Mouse (Mus musculus) gastrocnemius, adult 2 months (tissue): ENCODE measurements around the gene Cntnap2. TPM values are rescaled to one million over a fixed set of nuclear protein-coding genes. Genes with fewer than 3 reads are reported as not detected.

ENCODE experiments used
- DNase-seq: peaks from one replicate; pipeline ENCODE4 v3.0.0; 2022
- H3K27ac ChIP-seq: fragments of 200-600 bp; 2 replicates; pipeline ENCODE4 v1.8.1; 2022; ENCODE audit warnings: mild to moderate bottlenecking
- H3K4me3 ChIP-seq: fragments of 200-600 bp; 2 replicates; pipeline ENCODE4 v1.8.1; 2022; ENCODE audit warnings: mild to moderate bottlenecking, moderate library complexity
- CTCF ChIP-seq: fragments of 200-600 bp; IDR thresholded peaks from 2 replicates; pipeline ENCODE4 v1.8.1; 2022; ENCODE audit warnings: antibody characterized with exemption, mild to moderate bottlenecking, moderate library complexity
- intact Hi-C: fragments of 180-260 bp; cut with DNase I; formaldehyde crosslinking; loops from one replicate; pipeline ENCODE4 v1.15.1; 2025
- total RNA-seq, 2 experiments: library from RNA; stranded (reverse); gene quantifications; 2 replicates each; pipeline ENCODE4 v1.2.3; 2021

Cntnap2 gene
- total RNA-seq, 2 experiments from 2014 or later: 4.8 to 5.7 TPM

DNA sequence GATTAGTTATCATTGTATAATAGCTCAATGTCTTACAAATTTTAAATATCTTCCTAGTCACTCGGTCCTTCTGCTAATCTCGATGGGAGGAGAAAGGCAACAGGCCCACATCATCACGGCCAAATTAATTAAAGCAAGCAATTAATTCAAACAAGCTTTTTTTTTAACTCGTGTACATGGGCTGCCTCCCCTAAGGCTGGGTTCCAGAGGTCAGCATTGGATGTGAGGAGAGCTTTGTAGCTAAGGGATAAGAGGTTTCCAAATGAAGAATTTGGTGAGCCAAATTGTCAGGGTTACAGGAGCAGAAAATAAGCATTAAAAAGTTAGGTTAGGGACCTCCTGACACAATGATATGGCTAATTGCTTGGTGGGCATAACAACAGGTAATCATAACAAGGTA is 1886.5 kb downstream of the Cntnap2 start:
- H3K4me3 ChIP-seq: no peak overlapping the region
- TF ChIP-seq CTCF: no peak
- no peak overlapping the region for H3K27ac ChIP-seq
- intact Hi-C loops: no loop called here
- no peak for DNase-seq

DNA sequence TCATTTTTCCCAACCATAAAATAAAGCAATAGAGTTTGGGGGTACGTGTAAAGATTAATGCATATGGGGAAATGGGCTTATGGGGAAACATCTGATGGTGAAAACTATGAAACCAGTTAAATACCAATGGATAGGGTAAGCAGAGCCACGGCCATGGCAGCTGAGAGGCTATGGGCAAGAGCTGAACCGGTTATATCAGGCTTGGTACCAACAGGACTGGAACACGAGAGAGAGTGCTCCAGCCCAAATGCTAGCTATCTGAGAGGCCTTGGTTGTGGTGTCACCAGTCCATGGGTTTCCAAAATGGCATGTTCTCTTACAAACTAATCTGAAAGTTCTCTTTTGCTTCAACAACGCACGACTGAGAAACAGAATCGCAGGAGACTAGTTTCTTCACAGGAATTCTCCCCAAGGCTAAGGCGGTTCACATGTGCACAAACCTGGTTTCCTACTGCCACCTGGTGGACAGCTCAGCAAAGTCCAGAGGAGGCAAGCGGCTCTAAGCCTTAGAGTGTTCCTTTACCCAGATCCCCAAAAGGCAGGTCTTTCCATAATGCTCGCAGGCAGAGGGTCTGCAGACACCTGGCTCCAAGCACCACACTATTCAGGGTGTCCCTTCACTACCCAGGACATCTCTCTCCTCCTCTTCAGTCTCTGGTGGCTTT is 1902.0 kb downstream of the Cntnap2 start:
- Histone ChIP-seq H3K27ac (no peak overlapping the region), H3K4me3 (no peak overlapping the region)
- peak; percentile 41 for DNase-seq
- peak; percentile 69 for TF ChIP-seq CTCF
- intact Hi-C loops: no loop called here

DNA sequence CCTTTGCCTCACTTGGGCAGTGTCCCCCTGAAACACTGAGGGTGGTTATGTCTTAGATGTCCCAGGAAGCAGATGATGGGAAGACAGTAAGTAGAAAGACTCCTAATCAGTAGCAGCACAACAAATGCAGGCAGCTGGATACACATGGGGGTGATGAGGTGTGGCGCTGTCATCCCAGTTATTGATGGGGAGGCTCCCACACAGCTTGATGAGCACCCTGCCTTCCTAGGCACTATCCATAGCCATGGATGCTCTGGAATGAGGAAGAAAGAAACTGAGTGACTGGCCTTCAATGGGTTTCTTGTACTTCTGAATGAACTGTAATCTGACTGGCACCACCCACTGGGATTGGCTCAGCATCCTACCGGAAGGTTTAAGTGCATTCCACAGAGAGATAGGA is 1904.1 kb downstream of the Cntnap2 start:
- no peak overlapping the region for H3K4me3 ChIP-seq
- no peak overlapping the region for H3K27ac ChIP-seq
- intact Hi-C loops: no loop called here
- no peak for DNase-seq
- TF ChIP-seq CTCF: no peak

DNA sequence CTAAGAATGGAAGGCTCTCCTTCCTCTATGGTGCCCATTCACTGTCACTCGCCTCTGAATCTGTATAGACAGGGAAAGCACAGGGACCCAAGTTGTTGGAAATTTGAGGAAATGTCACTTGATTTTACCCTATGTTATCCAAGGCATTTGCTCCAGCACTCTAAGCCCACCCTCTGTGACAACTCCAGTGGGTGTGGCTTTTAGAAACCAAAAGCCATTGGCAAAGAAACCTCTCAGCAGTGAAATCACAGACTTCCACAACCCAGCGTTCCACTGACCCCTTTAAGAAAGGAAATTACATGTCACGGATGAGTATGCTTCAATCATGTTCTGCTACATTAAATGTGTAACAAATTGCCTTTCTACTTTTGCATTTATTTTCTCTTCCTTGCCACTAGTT is 1904.5 kb downstream of the Cntnap2 start:
- no peak for DNase-seq
- no peak for TF ChIP-seq CTCF
- H3K4me3 ChIP-seq: no peak overlapping the region
- intact Hi-C loops: no loop called here
- H3K27ac ChIP-seq: no peak overlapping the region

DNA sequence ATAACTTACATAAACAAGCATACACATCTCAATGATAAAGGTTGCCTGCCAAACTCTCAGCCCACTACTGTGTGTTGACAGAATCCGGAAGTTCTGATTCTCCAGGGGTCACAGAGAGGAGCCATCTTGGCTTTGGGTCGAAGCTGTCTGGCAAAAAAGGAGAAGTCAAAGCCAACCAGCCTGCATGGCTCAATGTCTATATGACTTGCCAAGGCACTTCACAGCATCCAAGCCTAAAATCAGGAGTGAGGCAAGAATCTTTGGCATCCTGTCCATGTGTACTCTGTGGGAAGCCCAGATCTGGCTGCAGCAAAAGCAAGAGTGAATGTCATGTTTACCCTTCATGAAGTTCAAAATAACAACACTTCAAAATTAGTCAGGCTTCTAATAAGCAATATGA is 1913.5 kb downstream of the Cntnap2 start:
- no peak overlapping the region for H3K4me3 ChIP-seq
- intact Hi-C loops: no loop called here
- no peak for TF ChIP-seq CTCF
- no peak overlapping the region for H3K27ac ChIP-seq
- no peak for DNase-seq

DNA sequence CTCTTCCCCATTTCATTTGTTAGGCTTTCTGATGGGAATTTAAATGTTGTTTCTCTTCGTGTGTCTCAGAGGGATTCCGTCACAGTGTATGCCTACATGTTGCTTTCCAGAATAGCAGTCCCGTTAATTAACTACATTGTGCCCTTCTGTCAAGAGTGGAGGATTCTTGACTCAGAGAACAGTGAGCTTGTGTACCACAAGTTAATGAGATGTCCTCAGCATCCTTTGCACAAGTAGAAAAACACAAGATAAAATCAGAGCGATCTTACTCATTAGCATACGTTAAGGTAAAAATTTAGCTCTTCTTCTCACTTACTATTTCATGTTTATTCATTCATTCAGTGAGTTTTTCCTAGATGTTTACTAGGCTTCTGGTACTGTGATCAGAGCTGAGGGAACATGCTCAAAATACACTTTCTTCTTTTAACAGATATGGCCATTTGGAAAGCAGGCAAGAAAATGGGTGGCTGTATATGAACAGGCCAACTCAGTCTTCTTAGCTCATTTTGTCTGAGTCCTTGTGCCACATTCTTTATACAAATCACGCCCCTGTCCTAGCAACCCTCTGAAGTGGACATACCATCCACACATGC is 1936.9 kb downstream of the Cntnap2 start:
- no peak for TF ChIP-seq CTCF
- no peak overlapping the region for H3K4me3 ChIP-seq
- no peak for DNase-seq
- intact Hi-C loops: no loop called here
- no peak overlapping the region for H3K27ac ChIP-seq

DNA sequence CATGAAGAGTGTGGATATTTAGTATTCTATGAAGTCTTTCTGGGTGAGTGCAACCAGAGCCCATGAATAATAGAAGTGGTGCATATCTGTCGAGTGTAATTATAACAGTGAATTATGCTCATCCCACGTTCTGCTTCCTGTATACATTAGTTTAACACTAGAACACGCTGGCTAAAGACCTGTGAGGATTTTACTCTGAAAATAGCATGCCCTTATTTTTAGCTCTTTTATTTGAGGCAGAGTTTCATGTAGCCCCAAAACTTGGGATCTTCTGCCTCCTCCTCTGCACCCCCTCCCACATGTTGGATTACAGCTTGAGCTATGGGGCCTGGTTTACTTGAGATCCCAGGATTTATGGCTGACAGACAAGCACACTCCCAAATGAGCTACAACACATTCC is 1945.3 kb downstream of the Cntnap2 start:
- intact Hi-C loops: no loop called here
- H3K4me3 ChIP-seq: no peak overlapping the region
- H3K27ac ChIP-seq: no peak overlapping the region

DNA sequence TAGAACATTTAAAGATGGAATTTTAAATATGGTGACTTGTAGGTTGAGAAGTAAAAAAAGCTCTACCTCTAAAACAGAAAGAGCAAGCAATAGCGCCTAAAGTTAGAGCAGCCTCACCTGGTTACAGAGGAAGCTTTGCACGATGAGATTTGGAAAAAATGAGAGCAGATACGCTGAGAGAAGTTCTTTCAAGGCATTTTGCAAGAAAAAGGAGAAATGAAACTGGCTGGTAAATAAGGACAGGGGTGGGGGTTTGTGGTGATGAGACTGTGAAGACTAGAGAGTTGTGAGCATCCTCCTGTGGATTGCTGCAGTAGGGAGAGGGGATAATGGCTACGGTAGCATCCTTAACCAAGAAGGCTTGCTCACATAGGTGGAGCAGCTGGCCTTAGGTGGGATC is 1953.8 kb downstream of the Cntnap2 start:
- no peak overlapping the region for H3K4me3 ChIP-seq
- no peak for TF ChIP-seq CTCF
- no peak overlapping the region for H3K27ac ChIP-seq
- intact Hi-C loops: no loop called here
- DNase-seq: no peak

More for the DNA sequence above, 1945.3 kb downstream of the Cntnap2 start:
- no peak for DNase-seq
- no peak for TF ChIP-seq CTCF

DNA sequence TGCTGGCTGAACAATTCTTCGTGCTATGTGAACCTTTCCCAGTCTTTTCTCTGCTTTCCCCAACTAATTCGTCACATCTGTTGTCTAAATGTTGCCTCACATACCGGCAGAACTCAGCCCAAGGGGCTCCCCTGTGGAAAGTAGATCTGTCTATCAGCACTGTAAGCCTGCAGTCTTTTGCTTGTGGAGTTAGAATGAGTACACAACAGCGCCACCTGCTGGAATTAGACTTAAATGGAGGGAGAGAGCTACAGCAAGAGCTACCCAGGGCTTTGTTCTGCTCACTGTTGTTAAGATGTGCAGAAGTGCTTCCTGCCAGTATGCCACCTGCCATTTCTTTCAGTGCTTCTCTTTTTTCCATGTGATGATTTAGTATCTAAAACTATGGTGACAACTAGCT is 1954.4 kb downstream of the Cntnap2 start:
- Histone ChIP-seq H3K27ac (no peak overlapping the region), H3K4me3 (no peak overlapping the region)
- DNase-seq: peak; percentile 44
- TF ChIP-seq CTCF: peak; percentile 71
- intact Hi-C loops: no loop called here

DNA sequence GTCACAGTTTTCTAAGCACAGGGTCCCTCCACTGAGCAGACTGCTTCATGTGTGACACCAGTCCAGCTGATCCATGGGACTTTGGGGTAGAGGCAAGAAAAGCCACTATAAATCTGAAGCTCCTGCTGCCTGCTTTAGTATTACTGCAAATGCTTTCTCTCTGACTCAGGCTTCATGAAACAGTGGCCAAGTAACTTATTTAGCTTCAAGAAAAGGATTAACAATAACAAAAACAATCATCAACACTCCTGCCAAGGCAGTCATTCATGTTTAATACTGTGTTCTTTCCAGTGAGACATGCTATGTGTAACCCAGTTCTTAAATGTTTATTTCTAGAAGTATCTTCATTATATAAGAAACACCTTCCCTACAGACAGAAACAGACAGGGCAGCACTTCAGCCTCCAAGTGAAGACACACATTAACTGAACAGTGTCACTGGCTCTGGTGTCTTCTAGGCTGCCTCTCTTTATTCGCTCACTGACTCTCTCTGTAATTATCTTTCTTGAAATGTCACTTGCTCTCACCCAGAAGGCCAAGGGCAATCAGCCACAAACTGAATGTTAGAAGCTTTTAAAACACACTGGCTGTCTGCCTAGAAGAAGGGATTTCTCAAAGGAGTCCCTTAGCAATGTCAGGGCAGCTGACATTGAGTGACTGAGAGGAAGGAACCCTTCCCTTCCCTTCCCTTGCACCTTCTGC is 1955.9 kb downstream of the Cntnap2 start:
- no peak overlapping the region for H3K27ac ChIP-seq
- TF ChIP-seq CTCF: no peak

DNA sequence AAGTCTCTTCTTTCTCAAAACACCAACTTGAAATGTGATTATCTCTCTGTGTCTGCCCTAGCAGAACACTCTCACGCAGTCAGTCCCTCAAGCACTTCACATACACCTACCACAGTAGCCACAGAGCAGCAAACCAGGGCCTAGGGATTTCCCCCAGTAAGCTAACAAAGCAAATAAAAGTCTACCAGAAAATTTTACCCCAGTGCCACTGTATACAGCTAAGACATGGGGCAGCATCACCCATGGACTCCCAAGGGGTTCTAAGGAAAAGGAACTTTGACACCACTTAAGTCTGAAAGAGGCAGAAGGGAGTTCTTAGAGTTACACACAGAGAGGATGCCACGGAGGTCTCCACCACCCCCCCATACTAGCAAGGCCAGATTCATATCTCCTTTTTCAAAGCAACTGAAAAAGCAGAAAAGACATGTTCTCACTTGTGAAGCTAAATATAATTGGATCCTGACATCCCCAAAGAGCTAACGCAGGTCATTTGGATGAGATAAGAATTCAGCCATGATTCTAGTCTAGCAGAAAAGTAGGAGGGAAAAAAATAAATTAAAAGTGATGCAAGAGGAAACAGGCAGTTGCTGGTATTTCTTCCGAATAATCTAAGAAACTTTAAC is 1967.0 kb downstream of the Cntnap2 start:
- intact Hi-C loops: no loop called here
- TF ChIP-seq CTCF: no peak
- Histone ChIP-seq H3K27ac (no peak overlapping the region), H3K4me3 (no peak overlapping the region)
- DNase-seq: no peak

More for the DNA sequence above, 1955.9 kb downstream of the Cntnap2 start:
- no peak overlapping the region for H3K4me3 ChIP-seq
- DNase-seq: no peak
- intact Hi-C loops: no loop called here

DNA sequence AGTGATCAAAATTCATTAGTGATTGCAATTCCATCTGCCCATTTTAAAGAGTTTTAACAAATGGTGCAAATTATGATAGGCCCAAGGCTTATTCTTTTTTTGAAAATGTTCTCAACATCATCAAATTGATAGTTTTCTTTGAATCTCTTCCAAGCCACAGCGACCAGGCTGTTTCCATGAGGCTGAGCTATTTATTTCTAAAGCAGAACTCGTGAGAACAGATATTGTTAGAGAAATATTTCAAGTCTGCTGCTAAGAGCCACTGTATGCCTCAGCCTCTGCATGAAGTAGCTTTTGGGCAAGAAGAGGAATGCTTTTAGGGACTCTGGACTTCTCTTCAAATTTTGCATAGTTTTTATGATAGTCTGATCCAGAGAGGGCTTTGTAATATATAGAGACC is 1972.2 kb downstream of the Cntnap2 start:
- TF ChIP-seq CTCF: no peak
- no peak for DNase-seq
- intact Hi-C loops: no loop called here
- no peak overlapping the region for H3K4me3 ChIP-seq
- no peak overlapping the region for H3K27ac ChIP-seq

DNA sequence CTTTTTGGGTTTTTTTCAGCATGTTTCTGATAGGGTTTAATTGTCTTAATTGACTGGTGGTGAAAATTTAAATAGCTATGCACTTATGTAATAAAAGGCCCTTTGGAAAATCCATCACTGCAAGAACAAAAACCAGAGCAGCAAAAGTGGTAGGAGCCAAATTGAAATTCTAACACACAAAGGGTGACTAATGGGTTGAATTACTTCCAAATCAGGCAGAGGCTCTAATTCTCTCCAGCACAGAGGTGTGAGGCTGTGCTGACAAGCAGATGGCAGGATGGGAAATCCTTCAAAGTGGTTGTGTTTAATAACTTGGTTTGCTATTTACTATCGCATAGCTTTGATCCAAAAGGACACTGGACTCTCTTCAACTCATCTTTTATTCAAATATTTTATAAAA is 1983.4 kb downstream of the Cntnap2 start:
- Histone ChIP-seq H3K4me3 (no peak overlapping the region), H3K27ac (no peak overlapping the region)
- no peak for TF ChIP-seq CTCF
- DNase-seq: no peak
- intact Hi-C loops: no loop called here
